Mouse (Mus musculus) embryo, embryonic 9.5 days (tissue): ENCODE measurements at regions not wholly inside any gene's neighbourhood (a gene's known extent, or its start where the extent isn't known, plus 50 kb on each side); places are given as distances from the start of the nearest gene placed in this dataset.

Experiments used
- DNase-seq: peaks from one replicate; pipeline ENCODE4 v3.0.0-alpha.2; 2017; ENCODE audit errors: extremely low spot score

DNA sequence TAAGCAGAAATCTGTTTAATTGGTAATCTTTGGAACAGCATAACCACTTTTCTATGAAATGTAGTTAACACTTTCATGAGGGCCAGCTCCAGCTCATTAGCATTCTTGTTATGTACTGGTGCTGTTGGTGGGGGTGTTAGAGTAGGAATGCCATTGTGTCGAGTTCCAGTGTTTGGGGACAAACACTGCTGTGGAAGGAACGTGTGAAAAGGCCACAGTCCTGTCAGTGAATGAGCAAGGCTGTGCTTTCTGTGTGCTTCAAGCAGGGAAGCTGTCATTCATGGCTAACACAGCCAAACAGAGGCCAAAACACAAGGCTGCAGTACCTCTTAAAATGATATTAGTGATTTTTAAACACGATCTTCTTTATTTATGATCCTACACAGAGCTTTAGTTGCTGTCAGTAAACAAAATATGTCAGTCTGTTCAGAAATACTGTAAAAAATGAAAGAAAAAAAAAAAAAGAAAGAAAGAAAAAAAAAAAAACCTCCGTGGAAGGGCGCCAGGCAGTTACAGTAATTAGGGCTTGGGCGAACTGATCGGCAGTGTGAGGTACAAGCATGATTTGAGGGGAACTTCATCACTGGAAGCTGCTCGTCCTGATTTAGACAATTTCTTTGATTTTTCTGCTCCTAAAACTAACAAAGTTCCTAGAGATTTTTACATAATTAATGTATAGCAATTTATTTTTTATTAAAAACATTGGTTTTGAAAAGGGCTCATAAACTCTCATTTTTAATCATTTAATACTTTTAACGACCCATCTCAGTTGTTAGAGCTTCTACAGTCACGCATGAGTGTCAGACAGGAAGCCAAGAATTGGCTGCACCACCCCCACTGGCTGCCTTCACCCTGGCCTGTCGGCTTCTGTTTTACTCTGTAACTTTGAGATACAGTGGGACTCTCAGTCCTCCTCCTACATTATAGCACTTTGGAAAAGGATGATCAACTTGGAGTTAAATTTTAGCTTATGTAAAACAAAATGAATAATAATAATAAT, 80.8 kb upstream of the Dnajc24 start:
- peak; percentile 22 for DNase-seq

DNA sequence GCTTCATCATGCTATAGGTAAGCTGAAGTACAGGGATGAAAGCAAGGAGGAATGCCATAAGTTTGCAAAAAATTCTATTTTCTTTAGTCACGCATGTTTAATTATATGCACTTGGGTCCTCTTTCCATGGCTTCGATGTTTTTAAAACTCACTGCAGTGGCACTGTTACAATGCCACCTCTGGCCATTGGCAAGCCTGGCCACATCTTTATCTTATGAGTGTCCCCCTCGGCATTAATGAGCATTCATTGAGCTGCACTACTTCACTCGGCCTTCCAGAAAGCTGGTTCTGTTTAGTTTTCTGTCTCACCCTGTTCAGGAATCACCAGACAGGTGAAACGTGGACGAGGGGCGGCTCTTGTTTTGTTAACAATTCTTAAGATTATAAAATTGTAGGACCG, 79.7 kb upstream of the Dnajc24 start:
- DNase-seq: no peak

DNA sequence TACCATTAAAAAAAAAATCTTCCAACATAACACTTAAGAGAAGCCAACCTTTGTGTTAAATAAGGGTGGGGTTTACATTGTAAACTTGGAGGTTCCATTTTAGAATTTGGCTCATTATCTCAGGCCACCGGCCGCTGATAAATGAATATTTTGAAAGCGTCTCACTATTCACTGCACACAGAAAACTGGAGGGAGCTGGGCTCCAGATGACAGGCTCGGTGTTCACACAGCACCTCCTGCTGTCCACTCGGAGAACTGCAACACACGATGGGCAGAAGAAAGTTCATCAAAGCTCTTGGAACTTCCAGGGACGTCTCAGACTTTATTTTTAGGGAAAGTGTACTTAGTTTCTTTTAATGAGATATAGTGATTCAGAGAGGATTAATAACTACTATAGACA, 78.6 kb upstream of the Dnajc24 start:
- DNase-seq: peak; percentile 78

DNA sequence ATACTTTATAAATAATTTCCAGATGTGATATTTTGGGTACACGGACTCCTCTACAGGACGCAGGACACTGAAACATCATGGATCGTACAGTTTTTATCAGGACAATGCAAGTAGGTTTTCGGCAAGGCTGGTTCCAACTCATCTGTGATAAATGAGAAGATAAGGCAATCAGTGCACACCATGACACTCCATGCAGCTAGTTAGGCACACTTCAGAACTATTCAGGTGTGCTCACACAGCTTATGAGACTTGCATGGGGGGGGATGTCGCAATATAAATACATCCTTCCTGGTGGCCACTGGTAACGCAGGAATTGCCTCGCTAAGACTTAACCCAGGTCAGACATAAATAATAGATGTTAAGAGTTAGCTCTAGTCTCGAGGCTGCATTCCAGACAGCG, 77.3 kb upstream of the Dnajc24 start:
- DNase-seq: no peak

DNA sequence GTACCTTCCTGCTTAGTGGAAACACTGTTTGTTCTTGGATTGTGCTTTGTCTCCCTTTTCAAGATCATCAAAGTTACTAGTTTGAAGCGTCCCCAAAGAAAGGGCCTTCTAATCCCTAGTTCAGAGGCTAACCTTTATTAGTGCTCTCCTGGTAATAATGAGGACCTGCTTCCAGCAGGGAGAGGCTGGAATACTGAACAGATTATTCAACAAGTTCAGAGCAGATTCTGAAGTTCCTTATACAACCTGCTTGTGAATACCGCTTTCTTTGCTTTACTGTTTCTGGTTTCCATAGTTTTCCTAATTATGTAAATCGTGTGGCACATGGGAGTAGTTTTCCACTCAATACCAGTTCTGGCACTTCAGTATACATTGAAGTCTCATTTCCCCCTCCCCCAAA, 75.2 kb upstream of the Dnajc24 start:
- no peak for DNase-seq

DNA sequence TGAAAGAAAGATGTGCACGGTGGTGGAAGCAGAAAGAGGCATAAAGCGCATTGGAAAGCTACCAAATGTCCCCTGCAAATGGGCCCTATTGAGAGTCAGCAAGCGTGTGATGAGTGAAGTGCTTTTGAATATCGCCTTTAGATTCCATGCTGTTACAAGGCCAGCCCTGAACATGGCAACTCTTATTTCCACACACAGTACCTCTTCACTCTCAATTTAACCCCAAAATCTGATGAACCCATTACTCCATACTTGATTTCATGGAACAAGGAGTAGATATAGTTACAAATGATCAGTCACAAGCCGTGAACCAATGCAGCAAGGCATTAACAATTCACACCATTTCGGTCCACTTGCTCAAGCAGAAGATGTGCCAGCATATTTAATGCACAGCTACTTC, 71.1 kb upstream of the Dnajc24 start:
- no peak for DNase-seq

DNA sequence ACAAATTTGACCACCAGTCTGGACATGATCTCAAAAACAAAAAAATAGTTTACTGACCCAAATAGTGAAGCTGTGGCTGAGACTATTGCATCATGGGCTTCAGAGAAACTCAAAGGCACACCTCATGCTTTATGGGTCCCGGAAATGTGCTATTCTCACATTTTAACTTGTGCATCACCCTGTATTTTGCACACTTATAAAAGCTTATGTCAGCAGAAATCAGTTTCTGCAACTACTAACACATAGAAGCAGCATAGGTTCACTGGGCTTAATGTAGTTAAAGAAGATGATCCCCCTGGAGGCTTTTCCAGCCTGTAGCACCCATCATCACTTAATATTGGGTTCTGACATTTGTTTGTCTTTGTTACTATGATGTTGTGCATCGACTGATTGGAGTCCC, 61.0 kb upstream of the Dnajc24 start:
- no peak for DNase-seq
